Mouse (Mus musculus) left cerebral cortex, adult 2 months (tissue): ENCODE measurements at regions not wholly inside any gene's neighbourhood (a gene's known extent, or its start where the extent isn't known, plus 50 kb on each side); places are given as distances from the start of the nearest gene placed in this dataset.

ENCODE experiments used
- DNase-seq, 2 experiments: peaks; one replicate each; pipeline ENCODE4 v3.0.0; 2021 to 2022; ENCODE audit warnings: low spot score in 2 of 2, mixed read lengths in 1 of 2; ENCODE audit errors: extremely low spot score in 1 of 2
- H3K27ac ChIP-seq: fragments of 200-600 bp; 2 replicates; pipeline ENCODE4 v1.8.1; 2022
- H3K4me3 ChIP-seq: fragments of 200-600 bp; 2 replicates; pipeline ENCODE4 v1.8.1; 2022
- CTCF ChIP-seq: fragments of 200-600 bp; IDR thresholded peaks from 2 replicates; pipeline ENCODE4 v1.8.1; 2022; ENCODE audit warnings: antibody characterized with exemption, mild to moderate bottlenecking, moderate library complexity
- intact Hi-C: fragments of 180-260 bp; cut with DNase I; formaldehyde crosslinking; loops from one replicate; pipeline ENCODE4 v1.15.1; 2025

DNA sequence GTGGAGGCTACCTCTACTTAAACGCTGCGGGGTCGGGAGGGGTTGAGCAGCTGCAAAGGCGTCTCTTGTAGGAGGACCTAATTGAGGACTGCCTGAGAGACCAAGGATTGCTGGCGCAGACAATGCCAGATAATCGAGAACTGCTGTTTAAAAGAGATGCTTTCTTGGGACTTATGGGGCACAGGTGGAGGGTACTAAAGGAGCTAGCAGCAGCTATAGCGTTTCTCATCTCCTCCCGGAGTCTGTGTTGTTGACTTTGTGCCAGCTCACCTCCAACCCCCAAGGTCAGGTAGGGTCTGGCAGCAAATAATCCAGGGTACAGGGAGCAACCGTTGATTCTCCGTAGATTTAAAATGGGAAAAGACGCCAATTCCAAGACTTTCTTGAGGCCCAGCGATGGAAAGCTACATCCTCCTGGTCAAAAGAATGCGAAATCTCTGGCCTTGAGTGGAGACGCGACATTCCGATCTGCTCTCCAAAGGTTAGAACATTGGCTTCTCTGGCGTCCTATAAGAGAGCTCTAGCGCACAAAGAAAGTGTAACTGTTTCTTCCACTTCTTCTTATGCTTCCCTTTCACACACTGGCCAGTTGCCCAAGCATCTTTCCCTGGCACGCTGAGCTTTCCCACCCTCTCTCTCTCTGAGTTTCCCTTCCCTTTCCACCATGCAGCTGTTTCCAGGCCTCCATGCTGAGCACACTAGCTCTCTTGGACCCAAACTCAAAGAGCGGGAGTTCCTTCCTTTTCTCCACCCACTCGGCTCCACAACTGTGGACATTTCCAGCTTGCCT lies 295.3 kb upstream of the Atp2b1 start:
- no peak for TF ChIP-seq CTCF
- Histone ChIP-seq H3K4me3 (no peak overlapping the region), H3K27ac (no peak overlapping the region)
- DNase-seq, result no peak
- intact Hi-C loops, result no loop called here

DNA sequence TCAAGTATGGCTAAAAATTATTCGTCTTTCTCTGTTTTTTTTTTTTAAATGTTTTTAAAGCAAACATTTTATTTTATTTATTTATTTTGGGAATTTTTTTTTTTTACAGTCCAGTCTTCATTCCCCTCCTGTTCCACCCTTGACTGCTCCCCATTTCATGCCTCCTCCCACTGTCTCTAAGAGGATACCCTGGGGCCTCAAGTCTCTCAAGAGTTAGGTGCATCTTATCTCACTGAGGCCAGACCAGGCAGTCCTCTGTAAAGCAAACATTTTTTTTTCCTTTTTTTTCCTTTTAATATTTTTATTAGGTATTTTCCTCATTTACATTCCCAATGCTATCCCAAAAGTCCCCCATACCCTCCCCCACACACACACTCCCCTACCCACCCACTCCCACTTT lies 290.1 kb upstream of the Atp2b1 start:
- intact Hi-C loops, result loop anchor here (5.0 to 10.0 kb wide), 2 partner anchors 122 to 151 kb away; no protein-coding TSS in a partner anchor
- no peak overlapping the region for H3K4me3 ChIP-seq
- H3K27ac ChIP-seq, result no peak overlapping the region
- no peak for TF ChIP-seq CTCF
- DNase-seq, result no peak

DNA sequence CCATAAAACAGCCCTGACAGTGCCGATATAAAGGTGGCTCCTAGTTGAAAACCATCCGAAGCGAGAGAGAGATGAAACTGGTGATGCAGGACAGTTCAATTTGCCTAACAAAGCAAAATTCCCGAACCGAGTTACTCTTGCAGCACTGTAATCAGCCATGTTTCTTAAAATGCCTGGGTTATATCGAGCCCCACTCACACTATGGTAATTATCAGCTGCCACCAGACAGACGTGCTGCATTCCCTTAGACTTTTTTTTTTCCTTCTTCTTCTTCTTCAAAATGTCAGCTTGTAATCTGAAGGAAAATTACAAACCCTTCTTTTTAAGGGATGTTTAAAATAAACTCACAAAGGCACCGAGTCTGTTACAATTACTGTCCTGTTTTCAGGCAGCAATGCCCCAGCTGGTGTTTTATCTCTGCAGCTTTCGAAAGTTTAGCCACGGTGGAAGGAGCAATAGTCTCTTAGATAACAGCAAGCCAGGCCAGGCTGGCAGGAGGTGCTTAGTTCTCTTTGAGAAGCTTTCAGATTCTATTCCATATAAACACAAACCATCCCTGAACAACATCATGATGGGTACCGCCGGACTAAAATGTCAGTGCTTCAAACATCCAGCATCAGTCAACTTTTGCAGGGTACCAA lies 289.4 kb upstream of the Atp2b1 start:
- intact Hi-C loops, result loop anchor here (5.0 to 10.0 kb wide), 3 partner anchors 118 to 150 kb away; no protein-coding TSS in a partner anchor
- no peak overlapping the region for H3K4me3 ChIP-seq
- peak overlapping the region; percentile 59 for H3K27ac ChIP-seq

DNA sequence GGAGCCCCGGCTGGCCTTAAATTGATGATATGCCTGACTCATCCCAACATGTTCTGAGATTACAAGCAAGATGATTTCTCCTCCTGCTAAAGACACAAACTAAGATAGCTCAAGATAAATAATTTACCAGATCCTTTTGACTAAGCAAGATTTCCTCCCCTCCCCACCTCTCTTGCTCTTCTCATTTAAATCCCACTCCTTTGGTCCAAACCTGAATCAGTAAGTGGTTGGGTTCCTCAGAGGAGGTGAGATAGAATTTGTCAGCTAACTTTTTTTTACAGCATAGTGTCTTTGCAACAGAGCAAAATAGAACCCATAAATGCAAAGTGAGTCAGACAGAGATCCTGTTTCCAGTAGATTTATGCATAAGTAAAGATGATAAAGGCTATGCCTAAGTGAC lies 286.0 kb upstream of the Atp2b1 start:
- intact Hi-C loops, result loop anchor here (5.0 to 10.0 kb wide), 2 partner anchors 114 to 147 kb away; no protein-coding TSS in a partner anchor
- Histone ChIP-seq H3K4me3 (no peak overlapping the region), H3K27ac (peak overlapping the region; percentile 21; the same call in 1 of the 2 replicates)
- DNase-seq, result no peak
- no peak for TF ChIP-seq CTCF

More for the DNA sequence above, 289.4 kb upstream of the Atp2b1 start:
- DNase-seq, result no peak
- TF ChIP-seq CTCF, result no peak

DNA sequence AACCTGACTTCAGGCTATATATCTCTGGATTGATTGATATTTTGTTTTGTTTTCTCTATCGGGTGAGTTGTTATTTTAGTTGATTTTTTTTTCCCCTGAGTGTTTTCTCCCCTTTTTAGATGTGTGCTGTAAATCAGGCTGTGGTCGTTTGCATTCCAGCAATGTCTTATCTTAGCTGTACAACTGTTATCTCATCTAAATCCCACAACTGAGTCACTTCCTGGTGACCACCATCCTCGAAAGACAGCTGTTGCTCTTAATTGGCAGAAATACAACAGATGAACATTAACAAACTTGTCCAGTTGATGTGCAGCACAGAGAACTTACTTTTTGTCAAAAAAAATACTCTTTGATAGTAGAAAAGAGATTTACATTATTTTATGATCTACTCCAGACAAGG lies 285.0 kb upstream of the Atp2b1 start:
- TF ChIP-seq CTCF, result no peak
- H3K27ac ChIP-seq, result no peak overlapping the region
- no peak for DNase-seq
- intact Hi-C loops, result loop anchor here (5.0 to 10.0 kb wide), 2 partner anchors 113 to 146 kb away; no protein-coding TSS in a partner anchor
- H3K4me3 ChIP-seq, result no peak overlapping the region

DNA sequence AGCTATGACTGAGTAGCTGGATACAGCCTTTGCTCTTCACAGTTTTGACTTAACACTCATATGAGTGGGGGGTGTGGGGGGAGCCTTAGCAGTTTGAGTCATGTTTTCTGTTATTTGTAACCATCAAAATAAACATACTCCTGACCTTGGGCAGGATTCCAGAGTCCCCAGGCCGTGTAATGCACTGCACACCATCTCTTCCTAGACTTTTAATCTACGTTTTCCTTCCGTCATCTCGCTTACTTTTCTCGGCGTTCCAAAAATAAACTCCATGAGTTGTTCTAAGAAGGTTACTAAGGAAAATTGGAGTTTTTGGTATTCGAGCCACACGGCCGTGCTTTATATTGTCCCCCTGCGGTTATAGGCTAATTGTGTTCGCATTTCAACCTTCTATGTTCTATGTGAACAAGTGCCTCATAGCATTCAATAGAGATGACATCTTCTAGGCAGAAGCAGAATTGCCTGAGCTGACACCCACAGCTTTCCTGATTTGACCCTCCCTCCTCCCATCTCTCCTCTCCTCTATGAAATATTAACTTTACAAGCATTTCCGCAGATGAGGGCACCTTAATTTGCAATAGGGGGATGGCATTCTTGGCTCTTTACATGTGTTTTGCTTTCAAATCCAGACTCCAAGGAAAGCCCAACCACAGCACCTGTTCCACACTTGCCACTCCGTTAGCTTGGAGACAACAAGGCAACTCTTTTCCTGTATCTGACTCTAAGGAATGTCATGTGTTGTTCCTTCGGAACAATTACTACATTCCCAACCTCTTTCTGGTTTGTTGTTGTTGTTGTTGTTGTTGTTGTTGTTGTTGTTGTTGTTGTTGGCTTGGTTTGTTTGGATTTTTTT lies 276.2 kb upstream of the Atp2b1 start:
- intact Hi-C loops, result no loop called here
- no peak overlapping the region for H3K27ac ChIP-seq
- no peak for DNase-seq
- H3K4me3 ChIP-seq, result no peak overlapping the region
- TF ChIP-seq CTCF, result no peak

DNA sequence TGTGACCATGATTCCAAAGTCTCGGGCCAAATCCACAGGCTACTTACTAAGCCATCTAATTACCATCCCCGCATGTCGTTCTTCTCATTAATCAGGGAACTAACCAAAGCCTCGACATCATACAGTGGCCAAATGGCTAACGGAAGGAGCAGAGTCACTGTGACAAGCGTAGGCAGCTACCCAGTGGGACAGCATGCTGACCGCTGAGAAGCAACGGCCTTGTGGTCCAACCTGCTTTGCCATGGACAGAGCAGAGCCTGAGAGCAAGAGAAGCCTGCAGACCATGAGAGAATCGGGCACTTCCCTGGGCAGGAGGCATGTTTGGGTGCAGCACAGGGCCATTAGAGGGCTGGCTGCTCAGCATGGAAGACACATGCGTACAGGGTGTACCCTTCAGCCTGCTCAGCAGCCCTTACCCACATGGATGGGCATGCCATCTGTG lies 268.5 kb upstream of the Atp2b1 start:
- DNase-seq, result no peak

DNA sequence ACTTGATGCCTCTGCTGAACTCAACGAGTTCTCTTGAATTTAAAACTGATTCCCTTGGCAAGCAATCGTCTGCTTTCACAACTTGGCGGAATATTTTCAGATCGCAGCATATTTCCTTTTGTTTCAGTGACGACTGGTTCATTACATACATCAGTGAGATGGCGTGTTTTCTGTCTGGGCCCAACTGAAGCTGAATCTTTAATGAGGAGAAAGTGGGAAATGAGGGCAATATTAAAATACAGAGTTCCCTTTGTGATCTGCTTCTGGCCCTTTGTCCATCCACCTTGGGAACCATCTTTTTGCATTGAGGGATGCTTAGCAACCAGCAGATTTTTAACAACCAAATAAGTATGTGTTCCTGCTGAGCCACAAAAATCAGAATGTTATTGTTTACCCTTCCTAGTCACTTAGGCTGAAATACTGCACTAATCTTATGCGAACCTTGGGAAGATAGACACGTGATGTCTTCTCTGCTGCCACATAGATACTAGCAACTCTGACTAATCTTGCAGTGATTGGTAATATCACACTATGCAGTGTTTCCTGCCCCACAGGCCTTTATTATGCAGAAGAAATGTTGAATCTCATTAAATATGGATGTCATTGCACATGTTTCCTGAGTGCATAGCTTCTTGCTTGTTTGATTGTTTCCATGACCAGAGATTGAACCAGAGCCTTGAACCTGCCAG lies 267.8 kb upstream of the Atp2b1 start:
- intact Hi-C loops, result no loop called here
- DNase-seq, result no peak
- no peak overlapping the region for H3K4me3 ChIP-seq
- no peak for TF ChIP-seq CTCF
- H3K27ac ChIP-seq, result 0 out of 2 replicates have a peak overlapping the region, but pooled peaks have one; percentile 55

More for the DNA sequence above, 268.5 kb upstream of the Atp2b1 start:
- H3K4me3 ChIP-seq, result no peak overlapping the region
- no peak for TF ChIP-seq CTCF
- H3K27ac ChIP-seq, result peak overlapping the region; percentile 40; the same call in 1 of the 2 replicates
- intact Hi-C loops, result no loop called here

DNA sequence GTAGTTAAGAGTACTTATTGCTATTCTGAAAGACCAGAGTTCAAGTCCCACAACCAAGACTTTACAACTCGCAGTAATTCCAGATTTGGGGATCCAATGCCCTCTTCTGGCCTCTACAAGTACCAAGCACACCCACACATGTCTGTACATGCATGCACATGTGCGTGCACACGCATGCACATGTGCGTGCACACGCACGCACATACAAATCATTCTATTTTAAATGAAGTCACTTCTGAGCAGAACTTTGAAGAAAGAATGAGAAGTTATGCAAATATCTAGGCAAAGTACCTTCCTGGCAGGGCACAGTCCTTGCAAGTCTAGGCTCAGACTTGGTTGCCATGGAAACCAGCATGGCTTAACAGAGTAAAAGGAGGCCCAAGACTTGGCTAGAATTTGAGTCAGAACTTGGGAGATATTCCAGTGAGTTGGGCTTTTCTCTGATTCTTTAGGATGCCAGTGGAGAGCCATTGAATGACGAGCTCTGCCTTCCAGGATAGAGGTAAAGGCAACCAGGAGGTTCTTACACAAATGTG lies 265.4 kb upstream of the Atp2b1 start:
- H3K27ac ChIP-seq, result no peak overlapping the region
- intact Hi-C loops, result no loop called here
- DNase-seq, result no peak
- H3K4me3 ChIP-seq, result no peak overlapping the region
- TF ChIP-seq CTCF, result no peak

DNA sequence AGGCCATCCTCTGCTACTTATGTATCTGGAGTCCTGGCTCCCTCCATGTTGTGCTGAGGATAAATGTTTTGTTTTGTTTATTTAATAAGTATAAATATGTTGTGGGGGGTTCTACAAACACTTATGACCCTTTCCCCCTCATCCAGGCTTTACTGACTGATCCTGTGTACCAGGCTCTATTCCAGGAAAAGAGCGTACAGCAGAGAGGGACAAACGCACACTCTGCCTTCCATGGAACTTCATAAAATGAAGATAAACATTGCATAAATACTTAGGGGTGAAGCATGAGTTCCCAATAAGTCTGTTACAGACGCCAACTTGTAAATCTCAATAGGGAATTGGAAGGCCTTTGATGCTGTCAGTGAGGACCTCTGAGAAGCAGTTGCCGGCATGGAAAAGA lies 263.7 kb upstream of the Atp2b1 start:
- no peak for DNase-seq
- Histone ChIP-seq H3K4me3 (no peak overlapping the region), H3K27ac (no peak overlapping the region)
- no peak for TF ChIP-seq CTCF
- intact Hi-C loops, result no loop called here

DNA sequence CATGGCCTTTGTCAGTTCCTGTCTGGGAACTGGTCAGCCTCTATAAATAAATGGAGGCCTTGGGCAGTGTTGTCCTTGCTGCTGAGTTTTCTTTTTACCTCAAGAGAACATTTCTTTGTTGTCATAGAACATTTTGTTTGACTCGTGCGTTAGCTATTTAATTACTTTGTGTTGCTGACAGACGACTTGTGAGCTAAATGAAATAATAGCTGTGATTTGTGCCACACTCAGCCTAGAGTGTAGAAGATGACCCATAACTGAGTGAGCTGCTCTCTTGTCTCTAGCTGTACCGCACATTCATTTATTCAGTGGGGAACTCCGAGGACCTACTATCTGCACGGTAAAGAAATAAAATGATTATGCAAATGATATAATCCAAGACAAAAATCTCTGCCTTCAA lies 263.1 kb upstream of the Atp2b1 start:
- TF ChIP-seq CTCF, result no peak
- DNase-seq, result no peak
- intact Hi-C loops, result no loop called here
- Histone ChIP-seq H3K27ac (no peak overlapping the region), H3K4me3 (no peak overlapping the region)
